Mouse (Mus musculus): ENCODE measurements around the gene Syne2. TPM values are rescaled to one million over a fixed set of nuclear protein-coding genes. Genes with fewer than 3 reads are reported as not detected.

The Syne2 gene
- total and polyA plus RNA-seq, 3 experiments = 21.7 to 33.6 (median 33.1) TPM

- no peak for TF ChIP-seq EP300 (IDR thresholded peaks at IDR 0.05; ENCODE audit: insufficient read depth, low read depth, low read length)
- TF ChIP-seq POLR2A (IDR thresholded peaks at IDR 0.05; ENCODE audit: insufficient read depth, low read depth, low read length) = no peak
- TF ChIP-seq CTCF (IDR thresholded peaks at IDR 0.05) = no peak
- Histone ChIP-seq H3K36me3 (ENCODE audit: control insufficient read depth, insufficient read depth, low read length) (no peaks in the 10 kb centered on the region), H3K9ac (ENCODE audit: low read depth, low read length) (no peak overlapping the region), H3K79me2 (replicated peaks; ENCODE audit: control insufficient read depth, insufficient read depth, low read length) (no peaks in the 10 kb centered on the region), H3K4me3 (no peak overlapping the region), H3K4me1 (ENCODE audit: control insufficient read depth, insufficient read depth, low read length) (no peaks in the 10 kb centered on the region), H3K27ac (no peak overlapping the region), H3K27me3 (ENCODE audit: control insufficient read depth, insufficient read depth, low read length) (no peaks in the 10 kb centered on the region)
- WGBS = 66% methylated on average over 30 of the region's 30 CpGs
- no peak for DNase-seq
- intact Hi-C loops (cut with DNase I) = no loop called here
Measured at GRCm38 (mm10) chr12:76095117-76096035, 277.4 kb downstream of the Syne2 start.

- Histone ChIP-seq H3K4me1 (ENCODE audit: control insufficient read depth, insufficient read depth, low read length) (no peaks in the 10 kb centered on the region), H3K27me3 (ENCODE audit: control insufficient read depth, insufficient read depth, low read length) (no peaks in the 10 kb centered on the region), H3K4me3 (no peak overlapping the region), H3K36me3 (ENCODE audit: control insufficient read depth, insufficient read depth, low read length) (peaks cover 2% of the 10 kb centered on the region; the same call in 1 of the 2 replicates), H3K9ac (ENCODE audit: low read depth, low read length) (no peak overlapping the region), H3K79me2 (replicated peaks; ENCODE audit: control insufficient read depth, insufficient read depth, low read length) (no peaks in the 10 kb centered on the region), H3K27ac (no peak overlapping the region)
- intact Hi-C loops (cut with DNase I) = no loop called here
- no peak for DNase-seq
- TF ChIP-seq CTCF (IDR thresholded peaks at IDR 0.05) (no peak), POLR2A (IDR thresholded peaks at IDR 0.05; ENCODE audit: insufficient read depth, low read depth, low read length) (no peak), EP300 (IDR thresholded peaks at IDR 0.05; ENCODE audit: insufficient read depth, low read depth, low read length) (no peak)
- WGBS = 53% methylated on average over 12 of the region's 12 CpGs
Measured at GRCm38 (mm10) chr12:76102621-76103020, 284.7 kb downstream of the Syne2 start.

- 68% methylated on average over 20 of the region's 20 CpGs for WGBS
- Histone ChIP-seq H3K36me3 (ENCODE audit: control insufficient read depth, insufficient read depth, low read length) (peaks cover 2% of the 10 kb centered on the region; the same call in 1 of the 2 replicates), H3K4me1 (ENCODE audit: control insufficient read depth, insufficient read depth, low read length) (no peaks in the 10 kb centered on the region), H3K9ac (ENCODE audit: low read depth, low read length) (peak overlapping the region; percentile 42), H3K4me3 (peak overlapping the region; percentile 38), H3K79me2 (replicated peaks; ENCODE audit: control insufficient read depth, insufficient read depth, low read length) (no peaks in the 10 kb centered on the region), H3K27me3 (ENCODE audit: control insufficient read depth, insufficient read depth, low read length) (no peaks in the 10 kb centered on the region), H3K27ac (peak overlapping the region; percentile 95)
- intact Hi-C loops (cut with DNase I) = no loop called here
- TF ChIP-seq CTCF (IDR thresholded peaks at IDR 0.05) (no peak), POLR2A (IDR thresholded peaks at IDR 0.05; ENCODE audit: insufficient read depth, low read depth, low read length) (peak; percentile 79; the same call in 1 of the 2 replicates), EP300 (IDR thresholded peaks at IDR 0.05; ENCODE audit: insufficient read depth, low read depth, low read length) (0 out of 2 replicates have a peak, but pooled peaks have one; percentile 13)
- peak; percentile 65 to 84 for DNase-seq
Measured at GRCm38 (mm10) chr12:76104596-76105351, 286.8 kb downstream of the Syne2 start.

- intact Hi-C loops (cut with DNase I) = no loop called here
- Histone ChIP-seq H3K27ac (no peak overlapping the region), H3K27me3 (ENCODE audit: control insufficient read depth, insufficient read depth, low read length) (no peaks in the 10 kb centered on the region), H3K4me3 (no peak overlapping the region), H3K36me3 (ENCODE audit: control insufficient read depth, insufficient read depth, low read length) (peaks cover 2% of the 10 kb centered on the region; the same call in 1 of the 2 replicates), H3K9ac (ENCODE audit: low read depth, low read length) (no peak overlapping the region), H3K4me1 (ENCODE audit: control insufficient read depth, insufficient read depth, low read length) (no peaks in the 10 kb centered on the region), H3K79me2 (replicated peaks; ENCODE audit: control insufficient read depth, insufficient read depth, low read length) (no peaks in the 10 kb centered on the region)
- WGBS = 87% methylated on average over 15 of the region's 15 CpGs
- TF ChIP-seq CTCF (IDR thresholded peaks at IDR 0.05) (no peak), POLR2A (IDR thresholded peaks at IDR 0.05; ENCODE audit: insufficient read depth, low read depth, low read length) (no peak), EP300 (IDR thresholded peaks at IDR 0.05; ENCODE audit: insufficient read depth, low read depth, low read length) (no peak)
- DNase-seq = no peak
Measured at GRCm38 (mm10) chr12:76109646-76110405, 291.9 kb downstream of the Syne2 start.

- Histone ChIP-seq H3K9ac (ENCODE audit: low read depth, low read length) (no peak overlapping the region), H3K36me3 (ENCODE audit: control insufficient read depth, insufficient read depth, low read length) (peaks cover 1% of the 10 kb centered on the region; the same call in 1 of the 2 replicates), H3K27me3 (ENCODE audit: control insufficient read depth, insufficient read depth, low read length) (no peaks in the 10 kb centered on the region), H3K4me3 (no peak overlapping the region), H3K27ac (no peak overlapping the region), H3K79me2 (replicated peaks; ENCODE audit: control insufficient read depth, insufficient read depth, low read length) (no peaks in the 10 kb centered on the region), H3K4me1 (ENCODE audit: control insufficient read depth, insufficient read depth, low read length) (no peaks in the 10 kb centered on the region)
- intact Hi-C loops (cut with DNase I) = no loop called here
- DNase-seq = no peak
- TF ChIP-seq POLR2A (IDR thresholded peaks at IDR 0.05; ENCODE audit: insufficient read depth, low read depth, low read length) (no peak), CTCF (IDR thresholded peaks at IDR 0.05) (no peak), EP300 (IDR thresholded peaks at IDR 0.05; ENCODE audit: insufficient read depth, low read depth, low read length) (no peak)
- 52% methylated on average over 3 of the region's 3 CpGs for WGBS
Measured at GRCm38 (mm10) chr12:76111046-76111445, 293.1 kb downstream of the Syne2 start.

Measured in heart, adult 2 months (tissue).